Mouse (Mus musculus) ES-Bruce4 (cell line): ENCODE measurements around the gene Olfr873.
"Not testable (repeated sequence)": the region's sequence is repeated elsewhere in the genome, so short reads cannot be mapped to it uniquely, and the experiment has no call there.

Experiments used
- CTCF ChIP-seq: IDR thresholded peaks from one replicate; pipeline ENCODE4 v1.8.1; 2011; ENCODE audit warnings: low read depth, low read length
- POLR2A ChIP-seq: IDR thresholded peaks from one replicate; pipeline ENCODE4 v1.8.1; 2011; ENCODE audit warnings: low read length; ENCODE audit not compliant: insufficient read depth

GRCm38 (mm10) chr9:20295562-20295961, 2.8 kb upstream of the Olfr873 start:
- not testable (repeated sequence) for TF ChIP-seq CTCF, POLR2A
